Mouse (Mus musculus): ENCODE data around the gene Zranb1. TPM values are rescaled to one million over a fixed set of nuclear protein-coding genes. Genes with fewer than 3 reads are reported as not detected.
A peak's percentile ranks its signal among the peaks of the same experiment; 100 is the strongest.

Zranb1 gene
- polyA plus RNA-seq, 1 experiment from 2014 or later: 9.7 TPM

GRCm38 (mm10) chr7:132977981-132978380 lies 47.0 kb downstream of the Zranb1 start:
- no peak for ATAC-seq (replicated peaks; ENCODE audit: insufficient number of reproducible peaks, low FRiP score, low TSS enrichment)
- H3K4me2 ChIP-seq: no peak overlapping the region
- 90% methylated on average over 2 of the region's 2 CpGs for WGBS (ENCODE audit: insufficient replicate concordance)
- no peaks in the 10 kb centered on the region; the same call in 1 of the 2 replicates for H3K4me1 ChIP-seq (ENCODE audit: control insufficient read depth, insufficient read depth, low read length)
- peaks cover 15% of the 10 kb centered on the region for H3K36me3 ChIP-seq (ENCODE audit: control insufficient read depth, insufficient read depth, low read length)
- no peak overlapping the region for H3K9ac ChIP-seq (ENCODE audit: low read depth, low read length)
- no peaks in the 10 kb centered on the region for H3K9me3 ChIP-seq (replicated peaks; ENCODE audit: control insufficient read depth, low read length)
- H3K4me3 ChIP-seq (ENCODE audit: low read depth, low read length): no peak overlapping the region
- no peaks in the 10 kb centered on the region for H3K27me3 ChIP-seq (ENCODE audit: control insufficient read depth, insufficient read depth, low read length)
- no peak overlapping the region for H3K27ac ChIP-seq (ENCODE audit: low read depth, low read length)

DNA sequence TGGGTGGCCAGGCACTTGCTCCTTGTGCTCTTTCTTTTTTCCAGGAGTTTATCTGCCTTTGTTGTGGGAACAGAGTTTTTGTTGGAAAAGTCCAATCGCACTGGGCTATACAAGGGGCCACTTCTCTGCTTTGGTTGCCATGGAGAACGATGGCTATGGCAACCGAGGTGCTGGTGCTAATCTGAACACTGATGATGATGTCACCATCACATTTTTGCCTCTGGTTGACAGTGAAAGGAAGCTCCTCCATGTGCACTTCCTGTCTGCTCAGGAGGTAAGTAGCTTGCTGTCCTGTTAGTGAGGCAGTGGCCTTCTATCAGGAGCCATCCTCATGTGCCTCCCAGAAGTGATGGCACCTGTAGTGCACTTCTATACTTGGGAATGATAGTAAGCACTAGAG lies 51.7 kb downstream of the Zranb1 start:
- peaks cover 20% of the 10 kb centered on the region for H3K36me3 ChIP-seq (ENCODE audit: control insufficient read depth, insufficient read depth, low read length)
- peak overlapping the region; percentile 10; the same call in 1 of the 2 replicates for H3K27ac ChIP-seq (ENCODE audit: low read depth, low read length)
- H3K4me3 ChIP-seq (ENCODE audit: low read depth, low read length): no peak overlapping the region
- WGBS (ENCODE audit: insufficient replicate concordance): 59% methylated on average over 3 of the region's 3 CpGs
- no peaks in the 10 kb centered on the region for H3K9me3 ChIP-seq (replicated peaks; ENCODE audit: control insufficient read depth, low read length)
- no peak overlapping the region for H3K9ac ChIP-seq (ENCODE audit: low read depth, low read length)
- H3K27me3 ChIP-seq (ENCODE audit: control insufficient read depth, insufficient read depth, low read length): no peaks in the 10 kb centered on the region
- ATAC-seq (replicated peaks; ENCODE audit: insufficient number of reproducible peaks, low FRiP score, low TSS enrichment): no peak
- H3K4me2 ChIP-seq: no peak overlapping the region
- H3K4me1 ChIP-seq (ENCODE audit: control insufficient read depth, insufficient read depth, low read length): no peaks in the 10 kb centered on the region; the same call in 1 of the 2 replicates

DNA sequence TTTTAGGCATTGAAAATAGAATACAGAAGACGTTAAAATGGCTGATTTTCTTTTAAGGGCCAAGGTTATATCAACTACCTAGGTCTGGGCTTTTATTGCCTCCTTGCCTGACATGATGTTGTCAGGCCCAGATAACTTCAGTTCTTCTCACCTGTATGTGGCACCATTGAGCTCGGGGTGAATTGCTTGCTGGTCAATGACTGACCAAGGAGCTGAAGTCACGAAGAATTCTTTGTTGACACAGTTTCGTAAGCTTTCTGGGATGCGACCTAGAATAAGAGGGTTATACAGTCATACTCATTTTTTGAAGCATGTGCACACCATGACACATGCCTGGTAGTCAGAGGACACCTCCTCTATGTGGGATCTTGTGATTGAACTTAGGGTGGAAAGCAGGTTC lies 58.9 kb downstream of the Zranb1 start:
- WGBS (ENCODE audit: insufficient replicate concordance): 87% methylated on average over 5 of the region's 5 CpGs
- Histone ChIP-seq H3K36me3 (ENCODE audit: control insufficient read depth, insufficient read depth, low read length) (peaks cover 31% of the 10 kb centered on the region), H3K4me2 (no peak overlapping the region), H3K27ac (ENCODE audit: low read depth, low read length) (no peak overlapping the region), H3K9ac (ENCODE audit: low read depth, low read length) (no peak overlapping the region), H3K9me3 (replicated peaks; ENCODE audit: control insufficient read depth, low read length) (no peaks in the 10 kb centered on the region), H3K4me3 (ENCODE audit: low read depth, low read length) (no peak overlapping the region), H3K27me3 (ENCODE audit: control insufficient read depth, insufficient read depth, low read length) (no peaks in the 10 kb centered on the region), H3K4me1 (ENCODE audit: control insufficient read depth, insufficient read depth, low read length) (no peaks in the 10 kb centered on the region)
- no peak for ATAC-seq (replicated peaks; ENCODE audit: insufficient number of reproducible peaks, low FRiP score, low TSS enrichment)

DNA sequence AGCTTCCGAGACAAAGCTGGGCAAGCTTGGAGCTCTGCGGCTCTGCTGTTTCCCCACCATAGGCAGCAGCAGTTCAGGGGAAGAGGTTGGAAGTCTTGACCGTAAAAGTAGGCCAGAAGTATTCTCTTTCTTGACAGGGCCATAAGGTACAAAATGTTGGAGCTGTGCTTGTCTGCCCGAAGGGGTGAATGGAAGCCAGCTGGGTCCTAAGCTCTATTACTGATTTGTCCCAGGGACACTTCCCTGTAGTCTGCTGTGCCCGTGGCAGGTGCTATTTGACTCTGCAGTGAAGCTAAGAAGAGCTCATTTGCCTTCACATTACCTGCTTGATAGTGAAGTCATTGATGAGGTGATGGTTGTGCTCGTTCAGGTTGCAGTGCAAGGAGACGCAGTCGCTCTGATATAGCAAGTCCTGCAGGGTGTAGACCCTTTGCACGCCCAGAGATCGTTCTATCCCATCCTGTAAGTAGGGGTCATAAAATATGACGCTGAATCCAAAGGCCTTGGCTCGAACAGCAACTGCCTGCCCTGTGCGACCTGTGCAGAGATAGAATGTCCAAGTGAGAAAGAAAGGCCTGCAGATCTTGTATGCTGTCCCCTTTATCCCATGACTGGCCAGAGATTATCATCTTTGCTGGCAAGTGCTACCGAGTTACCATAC lies 60.4 kb downstream of the Zranb1 start:
- H3K36me3 ChIP-seq (ENCODE audit: control insufficient read depth, insufficient read depth, low read length): peaks cover 29% of the 10 kb centered on the region

DNA sequence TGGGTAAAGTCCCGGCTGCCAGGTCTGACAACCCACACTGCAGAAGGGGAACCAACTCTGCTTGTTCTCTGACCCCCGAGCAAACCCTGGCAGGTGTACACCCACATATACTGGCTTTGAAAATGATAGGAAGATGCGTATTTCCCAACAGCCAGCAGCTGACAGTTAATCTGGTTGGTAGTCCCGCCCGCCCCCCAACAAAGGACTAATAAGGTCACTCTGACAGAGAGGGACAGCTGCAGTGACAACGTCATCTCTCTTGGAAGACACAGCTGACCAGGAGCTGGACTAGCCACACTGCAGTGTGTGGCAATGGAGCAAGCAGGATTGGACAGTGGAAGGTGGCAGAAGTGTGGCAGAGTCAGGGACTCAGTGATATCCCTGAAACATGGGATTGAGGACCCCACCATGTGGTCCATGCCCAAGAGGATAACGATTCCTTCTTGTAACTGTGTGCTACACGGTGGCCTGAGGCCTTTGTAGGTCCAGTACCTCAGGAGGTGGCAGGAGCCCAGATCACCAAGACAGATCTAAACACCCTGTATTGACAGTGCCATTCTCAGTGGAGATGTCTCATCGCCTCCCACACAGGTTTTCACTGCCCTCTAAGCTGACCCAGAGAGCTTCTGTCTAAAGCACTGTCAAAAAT lies 62.1 kb downstream of the Zranb1 start:
- Histone ChIP-seq H3K36me3 (ENCODE audit: control insufficient read depth, insufficient read depth, low read length) (peaks cover 35% of the 10 kb centered on the region), H3K9ac (ENCODE audit: low read depth, low read length) (no peak overlapping the region), H3K27me3 (ENCODE audit: control insufficient read depth, insufficient read depth, low read length) (no peaks in the 10 kb centered on the region), H3K4me1 (ENCODE audit: control insufficient read depth, insufficient read depth, low read length) (no peaks in the 10 kb centered on the region), H3K9me3 (replicated peaks; ENCODE audit: control insufficient read depth, low read length) (no peaks in the 10 kb centered on the region), H3K4me2 (no peak overlapping the region), H3K4me3 (ENCODE audit: low read depth, low read length) (no peak overlapping the region), H3K27ac (ENCODE audit: low read depth, low read length) (no peak overlapping the region)
- no peak for ATAC-seq (replicated peaks; ENCODE audit: insufficient number of reproducible peaks, low FRiP score, low TSS enrichment)
- WGBS (ENCODE audit: insufficient replicate concordance): 85% methylated on average over 9 of the region's 9 CpGs

More for the DNA sequence above, 60.4 kb downstream of the Zranb1 start:
- Histone ChIP-seq H3K9me3 (replicated peaks; ENCODE audit: control insufficient read depth, low read length) (no peaks in the 10 kb centered on the region), H3K9ac (ENCODE audit: low read depth, low read length) (no peak overlapping the region), H3K27me3 (ENCODE audit: control insufficient read depth, insufficient read depth, low read length) (no peaks in the 10 kb centered on the region), H3K27ac (ENCODE audit: low read depth, low read length) (no peak overlapping the region), H3K4me1 (ENCODE audit: control insufficient read depth, insufficient read depth, low read length) (no peaks in the 10 kb centered on the region), H3K4me3 (ENCODE audit: low read depth, low read length) (no peak overlapping the region), H3K4me2 (no peak overlapping the region)
- ATAC-seq (replicated peaks; ENCODE audit: insufficient number of reproducible peaks, low FRiP score, low TSS enrichment): no peak
- WGBS (ENCODE audit: insufficient replicate concordance): 85% methylated on average over 14 of the region's 14 CpGs

- 80% methylated on average over 8 of the region's 8 CpGs for WGBS (ENCODE audit: insufficient replicate concordance)
- no peaks in the 10 kb centered on the region for H3K27me3 ChIP-seq (ENCODE audit: control insufficient read depth, insufficient read depth, low read length)
- peaks cover 34% of the 10 kb centered on the region for H3K36me3 ChIP-seq (ENCODE audit: control insufficient read depth, insufficient read depth, low read length)
These were observed 63.2 kb downstream of the Zranb1 start for GRCm38 (mm10) chr7:132994120-132994519.

GRCm38 (mm10) chr7:132994628-132995191 lies 63.8 kb downstream of the Zranb1 start:
- ATAC-seq (replicated peaks; ENCODE audit: insufficient number of reproducible peaks, low FRiP score, low TSS enrichment): no peak
- H3K9ac ChIP-seq (ENCODE audit: low read depth, low read length): no peak overlapping the region
- H3K27ac ChIP-seq (ENCODE audit: low read depth, low read length): no peak overlapping the region
- no peaks in the 10 kb centered on the region for H3K27me3 ChIP-seq (ENCODE audit: control insufficient read depth, insufficient read depth, low read length)
- no peak overlapping the region for H3K4me3 ChIP-seq (ENCODE audit: low read depth, low read length)
- no peaks in the 10 kb centered on the region for H3K4me1 ChIP-seq (ENCODE audit: control insufficient read depth, insufficient read depth, low read length)
- no peak overlapping the region for H3K4me2 ChIP-seq
- WGBS (ENCODE audit: insufficient replicate concordance): 74% methylated on average over 6 of the region's 6 CpGs
- H3K9me3 ChIP-seq (replicated peaks; ENCODE audit: control insufficient read depth, low read length): no peaks in the 10 kb centered on the region
- peaks cover 34% of the 10 kb centered on the region for H3K36me3 ChIP-seq (ENCODE audit: control insufficient read depth, insufficient read depth, low read length)

More at GRCm38 (mm10) chr7:132994120-132994519, 63.2 kb downstream of the Zranb1 start:
- Histone ChIP-seq H3K9me3 (replicated peaks; ENCODE audit: control insufficient read depth, low read length) (no peaks in the 10 kb centered on the region), H3K4me3 (ENCODE audit: low read depth, low read length) (no peak overlapping the region), H3K4me1 (ENCODE audit: control insufficient read depth, insufficient read depth, low read length) (no peaks in the 10 kb centered on the region), H3K27ac (ENCODE audit: low read depth, low read length) (no peak overlapping the region), H3K4me2 (no peak overlapping the region), H3K9ac (ENCODE audit: low read depth, low read length) (no peak overlapping the region)
- no peak for ATAC-seq (replicated peaks; ENCODE audit: insufficient number of reproducible peaks, low FRiP score, low TSS enrichment)

DNA sequence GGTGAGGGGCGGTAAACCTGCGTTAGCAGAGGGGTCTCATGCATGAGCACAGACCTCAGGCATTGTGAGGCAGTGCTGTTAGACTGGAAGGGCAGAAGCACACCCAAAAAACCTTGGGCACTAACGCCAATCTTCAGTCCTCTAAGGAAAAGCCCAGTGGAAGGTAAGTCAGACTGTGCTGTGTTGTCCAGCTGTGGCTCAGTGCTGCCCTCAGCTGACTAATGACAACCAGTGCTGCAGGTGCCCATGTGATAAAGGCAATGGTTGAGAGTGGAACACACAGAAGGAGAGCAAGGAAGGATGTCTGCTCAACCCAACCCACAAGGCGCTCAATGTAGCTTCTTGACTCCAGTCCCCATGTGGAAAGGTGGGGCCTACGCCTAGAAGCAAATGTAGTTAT lies 65.4 kb downstream of the Zranb1 start:
- WGBS (ENCODE audit: insufficient replicate concordance): 92% methylated on average over 5 of the region's 5 CpGs
- no peaks in the 10 kb centered on the region for H3K9me3 ChIP-seq (replicated peaks; ENCODE audit: control insufficient read depth, low read length)
- ATAC-seq (replicated peaks; ENCODE audit: insufficient number of reproducible peaks, low FRiP score, low TSS enrichment): no peak
- peaks cover 28% of the 10 kb centered on the region for H3K36me3 ChIP-seq (ENCODE audit: control insufficient read depth, insufficient read depth, low read length)
- H3K9ac ChIP-seq (ENCODE audit: low read depth, low read length): no peak overlapping the region
- no peak overlapping the region for H3K4me3 ChIP-seq (ENCODE audit: low read depth, low read length)
- H3K4me2 ChIP-seq: no peak overlapping the region
- no peaks in the 10 kb centered on the region for H3K4me1 ChIP-seq (ENCODE audit: control insufficient read depth, insufficient read depth, low read length)
- H3K27me3 ChIP-seq (ENCODE audit: control insufficient read depth, insufficient read depth, low read length): no peaks in the 10 kb centered on the region
- no peak overlapping the region for H3K27ac ChIP-seq (ENCODE audit: low read depth, low read length)
